Mouse (Mus musculus): ENCODE results near the gene Plekha8. TPM values are rescaled to one million over a fixed set of nuclear protein-coding genes. Genes with fewer than 3 reads are reported as not detected.

Gene Plekha8
- polyA plus RNA-seq, 1 experiment from 2014 or later = 11.8 TPM

DNA sequence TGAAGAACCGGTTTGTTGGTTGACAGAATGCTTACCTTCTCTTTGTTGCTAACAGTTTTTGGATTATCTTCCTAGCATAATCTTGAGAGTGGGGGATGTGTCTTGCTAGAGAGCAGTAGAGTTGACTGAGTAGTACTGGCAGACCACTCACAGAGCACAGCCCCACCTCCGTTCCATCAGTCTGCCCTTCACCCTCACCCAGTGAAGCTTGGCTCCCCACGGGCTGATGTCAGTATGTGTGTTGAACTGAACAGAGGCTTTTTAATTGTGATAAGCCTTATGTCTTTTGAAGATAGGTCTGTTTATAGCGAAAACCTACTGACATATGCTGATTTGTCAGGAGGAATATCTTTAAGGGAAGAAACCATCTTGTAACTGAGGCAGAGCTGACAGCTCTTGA is 48.3 kb downstream of the Plekha8 start:
- Histone ChIP-seq H3K4me3 (ENCODE audit: low read depth, low read length) (no peak overlapping the region), H3K4me2 (ENCODE audit: low read length) (no peak overlapping the region), H3K4me1 (ENCODE audit: control insufficient read depth, insufficient read depth, low read length) (no peaks in the 10 kb centered on the region), H3K9me3 (replicated peaks; ENCODE audit: control insufficient read depth, low read length) (no peaks in the 10 kb centered on the region), H3K27ac (ENCODE audit: low read depth, low read length) (no peak overlapping the region), H3K9ac (ENCODE audit: low read length) (no peak overlapping the region), H3K27me3 (replicated peaks; ENCODE audit: control insufficient read depth, insufficient read depth, low read length) (no peaks in the 10 kb centered on the region), H3K36me3 (ENCODE audit: control insufficient read depth, insufficient read depth, low read length) (peaks cover 28% of the 10 kb centered on the region)
- no peak for ATAC-seq
- DNase-seq (ENCODE audit: low spot score) = no peak
- 81% methylated on average over 4 of the region's 4 CpGs for WGBS

GRCm38 (mm10) chr6:54655471-54656095 is 60.7 kb downstream of the Plekha8 start:
- no peaks in the 10 kb centered on the region for H3K4me1 ChIP-seq (ENCODE audit: control insufficient read depth, insufficient read depth, low read length)
- no peak for ATAC-seq
- no peaks in the 10 kb centered on the region for H3K27me3 ChIP-seq (replicated peaks; ENCODE audit: control insufficient read depth, insufficient read depth, low read length)
- H3K4me2 ChIP-seq (ENCODE audit: low read length) = no peak overlapping the region
- H3K9ac ChIP-seq (ENCODE audit: low read length) = no peak overlapping the region
- WGBS = 87% methylated on average over 11 of the region's 11 CpGs
- DNase-seq (ENCODE audit: low spot score) = no peak
- H3K27ac ChIP-seq (ENCODE audit: low read depth, low read length) = no peak overlapping the region
- H3K4me3 ChIP-seq (ENCODE audit: low read depth, low read length) = no peak overlapping the region
- H3K36me3 ChIP-seq (ENCODE audit: control insufficient read depth, insufficient read depth, low read length) = no peaks in the 10 kb centered on the region
- H3K9me3 ChIP-seq (replicated peaks; ENCODE audit: control insufficient read depth, low read length) = no peaks in the 10 kb centered on the region

GRCm38 (mm10) chr6:54657861-54658260 is 63.0 kb downstream of the Plekha8 start:
- DNase-seq (ENCODE audit: low spot score) (peak; percentile 8), ATAC-seq (no peak)
- no peaks in the 10 kb centered on the region for H3K9me3 ChIP-seq (replicated peaks; ENCODE audit: control insufficient read depth, low read length)
- H3K36me3 ChIP-seq (ENCODE audit: control insufficient read depth, insufficient read depth, low read length) = no peaks in the 10 kb centered on the region
- no peak overlapping the region for H3K27ac ChIP-seq (ENCODE audit: low read depth, low read length)
- H3K4me3 ChIP-seq (ENCODE audit: low read depth, low read length) = no peak overlapping the region
- no peak overlapping the region for H3K4me2 ChIP-seq (ENCODE audit: low read length)
- 73% methylated on average over 6 of the region's 6 CpGs for WGBS
- no peak overlapping the region for H3K9ac ChIP-seq (ENCODE audit: low read length)
- H3K4me1 ChIP-seq (ENCODE audit: control insufficient read depth, insufficient read depth, low read length) = no peaks in the 10 kb centered on the region
- H3K27me3 ChIP-seq (replicated peaks; ENCODE audit: control insufficient read depth, insufficient read depth, low read length) = no peaks in the 10 kb centered on the region

DNA sequence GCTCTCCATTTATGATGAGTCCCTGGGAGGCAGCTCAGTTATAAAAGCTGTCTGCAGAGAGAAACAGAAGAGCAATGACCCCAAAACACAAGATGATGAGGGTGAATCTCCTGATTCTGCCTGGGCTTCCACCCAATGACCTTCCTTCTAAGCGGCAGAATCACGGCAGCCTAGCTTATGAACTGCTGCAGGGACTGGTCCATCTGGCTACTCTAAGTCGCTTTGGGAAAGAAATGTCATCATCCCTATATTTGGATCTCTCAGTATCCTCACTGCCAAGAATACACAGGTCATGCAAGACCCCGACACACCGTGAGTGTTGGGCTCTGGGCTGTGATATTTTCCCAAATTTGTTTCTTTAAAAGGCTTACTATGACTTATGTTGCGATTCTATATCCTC is 75.0 kb downstream of the Plekha8 start:
- Histone ChIP-seq H3K27me3 (replicated peaks; ENCODE audit: control insufficient read depth, insufficient read depth, low read length) (no peaks in the 10 kb centered on the region), H3K4me1 (ENCODE audit: control insufficient read depth, insufficient read depth, low read length) (no peaks in the 10 kb centered on the region), H3K9ac (ENCODE audit: low read length) (no peak overlapping the region), H3K36me3 (ENCODE audit: control insufficient read depth, insufficient read depth, low read length) (no peaks in the 10 kb centered on the region), H3K4me2 (ENCODE audit: low read length) (no peak overlapping the region), H3K4me3 (ENCODE audit: low read depth, low read length) (no peak overlapping the region), H3K27ac (ENCODE audit: low read depth, low read length) (no peak overlapping the region), H3K9me3 (replicated peaks; ENCODE audit: control insufficient read depth, low read length) (no peaks in the 10 kb centered on the region)
- DNase-seq (ENCODE audit: low spot score) (no peak), ATAC-seq (no peak)
- WGBS = 91% methylated on average over 6 of the region's 6 CpGs

- WGBS = 53% methylated on average over 5 of the region's 5 CpGs
These were observed 78.0 kb downstream of the Plekha8 start for GRCm38 (mm10) chr6:54672901-54673300.

GRCm38 (mm10) chr6:54679686-54680085 is 84.8 kb downstream of the Plekha8 start:
- Histone ChIP-seq H3K4me2 (ENCODE audit: low read length) (no peak overlapping the region), H3K9me3 (replicated peaks; ENCODE audit: control insufficient read depth, low read length) (no peaks in the 10 kb centered on the region), H3K4me3 (ENCODE audit: low read depth, low read length) (no peak overlapping the region), H3K9ac (ENCODE audit: low read length) (no peak overlapping the region), H3K36me3 (ENCODE audit: control insufficient read depth, insufficient read depth, low read length) (no peaks in the 10 kb centered on the region), H3K27me3 (replicated peaks; ENCODE audit: control insufficient read depth, insufficient read depth, low read length) (no peaks in the 10 kb centered on the region), H3K4me1 (ENCODE audit: control insufficient read depth, insufficient read depth, low read length) (peaks cover 9% of the 10 kb centered on the region), H3K27ac (ENCODE audit: low read depth, low read length) (no peak overlapping the region)
- DNase-seq (ENCODE audit: low spot score) (no peak), ATAC-seq (no peak)
- 78% methylated on average over 5 of the region's 5 CpGs for WGBS

More at GRCm38 (mm10) chr6:54672901-54673300, 78.0 kb downstream of the Plekha8 start:
- H3K27me3 ChIP-seq (replicated peaks; ENCODE audit: control insufficient read depth, insufficient read depth, low read length) = no peaks in the 10 kb centered on the region
- no peak overlapping the region for H3K9ac ChIP-seq (ENCODE audit: low read length)
- no peak overlapping the region for H3K4me2 ChIP-seq (ENCODE audit: low read length)
- H3K4me1 ChIP-seq (ENCODE audit: control insufficient read depth, insufficient read depth, low read length) = no peaks in the 10 kb centered on the region
- no peaks in the 10 kb centered on the region for H3K36me3 ChIP-seq (ENCODE audit: control insufficient read depth, insufficient read depth, low read length)
- H3K4me3 ChIP-seq (ENCODE audit: low read depth, low read length) = no peak overlapping the region
- no peak overlapping the region for H3K27ac ChIP-seq (ENCODE audit: low read depth, low read length)
- H3K9me3 ChIP-seq (replicated peaks; ENCODE audit: control insufficient read depth, low read length) = no peaks in the 10 kb centered on the region
- DNase-seq (ENCODE audit: low spot score) = no peak
- no peak for ATAC-seq

GRCm38 (mm10) chr6:54680891-54681745 is 86.2 kb downstream of the Plekha8 start, which contains the start of gene Mturn:
TSS of gene Mturn (plus strand) at chr6:54681624.
- Histone ChIP-seq H3K4me2 (ENCODE audit: low read length) (peak within 1 kb of the TSS; percentile 79), H3K36me3 (ENCODE audit: control insufficient read depth, insufficient read depth, low read length) (no peaks in the 10 kb centered on the region), H3K9me3 (replicated peaks; ENCODE audit: control insufficient read depth, low read length) (no peaks in the 10 kb centered on the region), H3K27ac (ENCODE audit: low read depth, low read length) (peak within 1 kb of the TSS; percentile 74), H3K4me3 (ENCODE audit: low read depth, low read length) (peak within 1 kb of the TSS; percentile 90), H3K4me1 (ENCODE audit: control insufficient read depth, insufficient read depth, low read length) (peaks cover 9% of the 10 kb centered on the region), H3K9ac (ENCODE audit: low read length) (peak within 1 kb of the TSS; percentile 87), H3K27me3 (replicated peaks; ENCODE audit: control insufficient read depth, insufficient read depth, low read length) (no peaks in the 10 kb centered on the region)
- 3% methylated on average over 43 of the region's 48 CpGs for WGBS
- DNase-seq (ENCODE audit: low spot score) (peak; percentile 97), ATAC-seq (peak; percentile 97)

DNA sequence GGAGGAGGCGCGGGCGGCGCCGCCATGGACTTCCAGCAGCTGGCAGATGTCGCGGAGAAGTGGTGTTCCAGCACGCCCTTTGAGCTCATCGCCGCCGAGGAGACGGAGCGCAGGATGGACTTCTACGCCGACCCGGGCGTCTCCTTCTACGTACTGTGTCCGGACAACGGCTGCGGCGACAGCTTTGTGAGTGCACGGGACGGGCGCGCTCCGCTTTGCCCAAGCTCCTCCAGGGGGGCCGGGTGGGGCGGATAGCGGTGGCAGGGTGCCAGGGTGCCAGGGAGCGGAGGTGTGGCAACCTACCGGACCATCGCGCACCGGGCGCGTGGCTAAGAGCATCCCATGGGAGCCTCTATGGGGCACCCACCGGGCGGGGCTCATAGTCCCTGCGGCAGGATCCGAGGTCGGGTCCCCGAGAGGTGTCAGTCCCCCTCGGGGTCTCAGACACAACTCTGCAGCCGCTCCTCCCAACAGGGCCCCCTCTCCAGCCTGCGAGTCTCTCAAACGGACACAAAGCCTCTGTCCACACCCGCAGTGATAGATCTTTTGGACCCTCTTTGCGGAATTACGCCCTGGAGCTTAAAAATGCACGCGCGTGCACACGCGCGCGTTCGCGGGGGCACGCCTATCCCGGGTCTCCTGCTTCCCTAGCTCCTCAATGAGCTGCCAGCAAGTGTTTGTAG is 87.0 kb downstream of the Plekha8 start:
- H3K27me3 ChIP-seq (replicated peaks; ENCODE audit: control insufficient read depth, insufficient read depth, low read length) = no peaks in the 10 kb centered on the region
- peak overlapping the region; percentile 87 for H3K9ac ChIP-seq (ENCODE audit: low read length)
- H3K27ac ChIP-seq (ENCODE audit: low read depth, low read length) = peak overlapping the region; percentile 74
- H3K4me1 ChIP-seq (ENCODE audit: control insufficient read depth, insufficient read depth, low read length) = peaks cover 9% of the 10 kb centered on the region
- H3K4me2 ChIP-seq (ENCODE audit: low read length) = peak overlapping the region; percentile 79
- DNase-seq (ENCODE audit: low spot score) = peak; percentile 61
- H3K4me3 ChIP-seq (ENCODE audit: low read depth, low read length) = peak overlapping the region; percentile 90
- peak; percentile 67 for ATAC-seq
- no peaks in the 10 kb centered on the region for H3K36me3 ChIP-seq (ENCODE audit: control insufficient read depth, insufficient read depth, low read length)
- WGBS = under 1% methylated on average over 61 of the region's 61 CpGs
- no peaks in the 10 kb centered on the region for H3K9me3 ChIP-seq (replicated peaks; ENCODE audit: control insufficient read depth, low read length)
